Mouse (Mus musculus) kidney, adult 2 months (tissue): ENCODE measurements at regions not wholly inside any gene's neighbourhood (a gene's known extent, or its start where the extent isn't known, plus 50 kb on each side); places are given as distances from the start of the nearest gene placed in this dataset.

Source experiments
- DNase-seq: peaks from one replicate; pipeline ENCODE4 v3.0.0; 2021
- H3K27ac ChIP-seq: fragments of 200-500 bp; 2 replicates; pipeline ENCODE4 v1.5.1; 2012; ENCODE audit warnings: low read depth, low read length, control low read depth, inconsistent platforms; ENCODE audit not compliant: insufficient read depth
- H3K27me3 ChIP-seq: fragments of 200-500 bp; replicated peaks from 2 replicates; pipeline ENCODE4 v1.6.1; 2012; ENCODE audit warnings: mild to moderate bottlenecking, moderate library complexity, low read length, inconsistent platforms; ENCODE audit not compliant: control insufficient read depth, insufficient read depth
- H3K36me3 ChIP-seq: fragments of 200-500 bp; 2 replicates; pipeline ENCODE4 v1.6.1; 2012; ENCODE audit warnings: mild to moderate bottlenecking, moderate library complexity, low read length, inconsistent platforms; ENCODE audit not compliant: control insufficient read depth, insufficient read depth
- H3K4me1 ChIP-seq: fragments of 200-500 bp; 2 replicates; pipeline ENCODE4 v1.6.1; 2011; ENCODE audit warnings: low read length; ENCODE audit not compliant: control insufficient read depth, insufficient read depth
- H3K4me3 ChIP-seq: fragments of 200-500 bp; 2 replicates; pipeline ENCODE4 v1.5.1; 2011; ENCODE audit warnings: mild to moderate bottlenecking, low read depth, low read length, control low read depth; ENCODE audit not compliant: insufficient read depth
- CTCF ChIP-seq: fragments of 200-500 bp; conservative IDR thresholded peaks from 2 replicates; pipeline ENCODE4 v1.5.1; 2011; ENCODE audit warnings: low read depth, mild to moderate bottlenecking, control low read depth, low read length, moderate library complexity, mixed read lengths; ENCODE audit not compliant: insufficient read depth, insufficient read length
- POLR2A ChIP-seq: fragments of 200-500 bp; IDR thresholded peaks from one replicate; pipeline ENCODE4 v1.6.1; 2011; ENCODE audit warnings: low read depth, low read length, control low read depth
- WGBS: fragments of 180-500 bp; shearing (Covaris S2); methylation state at CpG from one replicate; pipeline ENCODE4 v1.1.7; 2018; 5-methylcytosine and 5-hydroxymethylcytosine counted together

GRCm38 (mm10) chr5:103291219-103291618, 80.1 kb upstream of the Mapk10 start:
- Histone ChIP-seq H3K4me1 (no peaks in the 10 kb centered on the region), H3K36me3 (no peaks in the 10 kb centered on the region), H3K27me3 (no peaks in the 10 kb centered on the region), H3K27ac (no peak overlapping the region), H3K4me3 (no peak overlapping the region)
- DNase-seq = no peak
- TF ChIP-seq POLR2A (no peak), CTCF (no peak)
- 76% methylated on average over 8 of the region's 8 CpGs for WGBS

- no peak for TF ChIP-seq POLR2A
- no peak for TF ChIP-seq CTCF
- Histone ChIP-seq H3K27ac (no peak overlapping the region), H3K4me3 (no peak overlapping the region), H3K4me1 (no peaks in the 10 kb centered on the region), H3K27me3 (no peaks in the 10 kb centered on the region), H3K36me3 (no peaks in the 10 kb centered on the region)
- 80% methylated on average over 6 of the region's 6 CpGs for WGBS
- DNase-seq = no peak
These were observed 58.1 kb upstream of the Mapk10 start for GRCm38 (mm10) chr5:103269206-103269605.

- H3K4me3 ChIP-seq = no peak overlapping the region
- DNase-seq = no peak
- H3K4me1 ChIP-seq = no peaks in the 10 kb centered on the region
- no peaks in the 10 kb centered on the region for H3K36me3 ChIP-seq
- 70% methylated on average over 2 of the region's 2 CpGs for WGBS
- no peak overlapping the region for H3K27ac ChIP-seq
- TF ChIP-seq CTCF (no peak), POLR2A (no peak)
- no peaks in the 10 kb centered on the region for H3K27me3 ChIP-seq
These were observed 53.8 kb upstream of the Mapk10 start for GRCm38 (mm10) chr5:103264903-103265302.

- Histone ChIP-seq H3K27me3 (no peaks in the 10 kb centered on the region), H3K4me3 (no peak overlapping the region), H3K36me3 (no peaks in the 10 kb centered on the region), H3K27ac (no peak overlapping the region), H3K4me1 (no peaks in the 10 kb centered on the region)
- 67% methylated on average over 10 of the region's 10 CpGs for WGBS
- no peak for TF ChIP-seq CTCF
- no peak for TF ChIP-seq POLR2A
- peak; percentile 79 for DNase-seq
These were observed 50.3 kb upstream of the Mapk10 start for GRCm38 (mm10) chr5:103261406-103261805.
